Mouse (Mus musculus): ENCODE data around the gene Gm10642.

Gm10642 gene

GRCm38 (mm10) chr9:70669197-70669596 lies 13.1 kb downstream of the Gm10642 start:
- CTCF ChIA-PET: interaction anchor here in 2 of 4 experiments (0.6 kb wide), 2 partner anchors 253 to 520 kb away, joined by 3 to 17 read pairs; no protein-coding TSS in a partner anchor
- POLR2A ChIA-PET: interaction anchor here in 2 of 4 experiments (1.0 to 1.6 kb wide), 2 partner anchors 9 to 12 kb away, joined by 3 read pairs; partner anchors contain the start of gene Mindy2 (in 1 of the 2)

DNA sequence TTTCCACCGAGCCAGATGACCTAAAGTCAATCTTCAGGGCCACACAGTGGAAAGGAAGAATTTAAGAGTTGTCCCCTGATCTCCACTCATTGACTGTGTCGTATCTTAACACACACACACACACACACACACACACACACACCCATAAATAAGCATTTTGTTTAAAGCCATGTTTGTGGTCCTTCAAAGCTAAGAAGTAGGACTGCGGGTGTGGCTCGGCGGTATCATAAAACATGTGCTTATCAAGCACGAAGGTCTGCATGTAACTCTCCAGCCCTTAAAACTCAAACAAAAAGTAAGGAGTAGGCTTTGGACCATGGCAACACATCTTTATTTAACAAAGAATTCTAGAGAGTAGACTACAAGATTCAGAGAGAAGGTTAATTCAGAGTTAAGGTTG lies 14.3 kb downstream of the Gm10642 start:
- ChIA-PET POLR2A (interaction anchor here in 1 of 4 experiments (0.6 to 1.6 kb wide), 2 partner anchors 8 to 485 kb away, joined by 3 read pairs; no protein-coding TSS in a partner anchor), CTCF (interaction anchor here in 1 of 4 experiments (0.7 kb wide), 1 partner anchor 1087 kb away, joined by 3 read pairs; no protein-coding TSS in a partner anchor)

DNA sequence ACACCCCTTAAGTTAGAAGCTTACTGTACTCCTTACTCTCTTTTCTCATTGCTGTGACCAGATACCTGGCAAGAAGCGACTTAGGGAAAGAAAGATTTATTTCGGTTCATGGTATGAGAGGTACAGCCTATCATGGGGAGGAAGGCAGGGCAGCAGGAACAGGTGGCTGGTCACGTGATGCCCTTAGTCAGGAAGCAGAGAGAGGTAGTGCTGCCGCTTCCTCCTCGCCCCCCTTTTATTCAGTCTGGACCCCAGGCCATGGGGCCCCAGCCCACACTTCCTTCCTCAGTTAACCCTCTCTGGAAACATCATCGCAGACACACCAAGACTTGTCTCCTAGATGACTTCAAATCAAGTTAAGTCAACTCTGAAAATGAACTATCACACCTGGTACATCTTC lies 15.2 kb downstream of the Gm10642 start:
- ChIA-PET POLR2A (interaction anchor here in 1 of 4 experiments (0.6 kb wide), 1 partner anchor 17 kb away, joined by 3 read pairs; no protein-coding TSS in a partner anchor), CTCF (no interaction called here)

- ChIA-PET POLR2A (interaction anchor here in 1 of 4 experiments (0.6 to 0.7 kb wide), 2 partner anchors 34 to 171 kb away, joined by 4 to 5 read pairs; no protein-coding TSS in a partner anchor), CTCF (interaction anchor here in 3 of 4 experiments (0.6 kb wide), 3 partner anchors 258 to 546 kb away, joined by 3 to 4 read pairs (median 4); no protein-coding TSS in a partner anchor)
Observed at GRCm38 (mm10) chr9:70671772-70672579, 15.9 kb downstream of the Gm10642 start.

DNA sequence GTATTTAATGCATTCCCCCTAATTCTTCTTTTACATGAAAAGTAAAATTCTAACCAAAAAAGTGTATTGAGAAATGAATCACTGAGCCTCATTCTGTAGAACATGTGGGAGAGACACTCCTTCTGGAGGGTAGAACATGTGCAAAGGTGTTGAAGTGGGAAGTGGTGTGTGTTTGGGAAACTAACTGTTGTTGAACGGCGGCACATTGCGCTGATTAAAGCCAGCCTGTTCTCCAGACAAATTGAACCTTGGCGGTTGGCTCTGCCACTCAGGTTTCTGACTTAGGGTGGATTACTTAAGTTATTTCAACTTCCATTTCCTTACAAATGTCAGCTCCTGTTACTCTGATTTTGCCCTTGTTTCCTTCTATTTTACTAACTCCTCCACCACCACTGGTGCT lies 17.6 kb downstream of the Gm10642 start:
- ChIA-PET POLR2A (interaction anchor here in 1 of 4 experiments (1.0 to 1.1 kb wide), 2 partner anchors 16 to 23 kb away, joined by 3 read pairs; no protein-coding TSS in a partner anchor), CTCF (interaction anchor here in 2 of 4 experiments (0.5 to 0.9 kb wide), 2 partner anchors 256 to 941 kb away, joined by 3 read pairs; no protein-coding TSS in a partner anchor)

- POLR2A ChIA-PET: interaction anchor here in 2 of 4 experiments (0.7 to 1.3 kb wide), 3 partner anchors 10 to 541 kb away, joined by 3 to 4 read pairs (median 4); no protein-coding TSS in a partner anchor
- CTCF ChIA-PET: interaction anchor here in 1 of 4 experiments (1.3 kb wide), 1 partner anchor 168 kb away, joined by 8 read pairs; no protein-coding TSS in a partner anchor
Observed at GRCm38 (mm10) chr9:70675117-70675516, 19.1 kb downstream of the Gm10642 start.

GRCm38 (mm10) chr9:70675961-70676360 lies 19.9 kb downstream of the Gm10642 start:
- CTCF ChIA-PET: interaction anchor here (0.5 to 1.4 kb wide), 7 partner anchors 18 to 254 kb away, joined by 3 to 9 read pairs (median 4); no protein-coding TSS in a partner anchor
- POLR2A ChIA-PET: interaction anchor here in 2 of 4 experiments (0.7 to 1.3 kb wide), 4 partner anchors 11 to 540 kb away, joined by 3 to 4 read pairs (median 4); no protein-coding TSS in a partner anchor

GRCm38 (mm10) chr9:70678682-70679131 lies 22.7 kb downstream of the Gm10642 start, which contains the start of gene Adam10:
Adam10 (plus strand) TSS chr9:70678997.
- ChIA-PET POLR2A (interaction anchor here (0.6 to 1.3 kb wide), 7 partner anchors 9 to 246 kb away, joined by 3 to 4 read pairs (median 3); partner anchors contain the start of gene Mindy2 (in 1 of the 4)), CTCF (interaction anchor here in 1 of 4 experiments (0.8 to 1.4 kb wide), 2 partner anchors 247 to 251 kb away, joined by 4 to 5 read pairs; no protein-coding TSS in a partner anchor)

GRCm38 (mm10) chr9:70679132-70680091 lies 23.4 kb downstream of the Gm10642 start:
- POLR2A ChIA-PET: interaction anchor here in 3 of 4 experiments (0.6 to 1.5 kb wide), 7 partner anchors 9 to 245 kb away, joined by 3 to 4 read pairs (median 3); partner anchors contain the start of gene Mindy2 (in 1 of the 3)
- CTCF ChIA-PET: interaction anchor here in 1 of 4 experiments (1.4 kb wide), 1 partner anchor 251 kb away, joined by 4 read pairs; no protein-coding TSS in a partner anchor

GRCm38 (mm10) chr9:70682202-70682601 lies 26.2 kb downstream of the Gm10642 start:
- POLR2A ChIA-PET: no interaction called here
- CTCF ChIA-PET: no interaction called here

GRCm38 (mm10) chr9:70688301-70688968 lies 32.4 kb downstream of the Gm10642 start:
- CTCF ChIA-PET: interaction anchor here in 1 of 4 experiments (0.7 kb wide), 1 partner anchor 123 kb away, joined by 3 read pairs; no protein-coding TSS in a partner anchor
- POLR2A ChIA-PET: interaction anchor here in 2 of 4 experiments (0.6 to 1.4 kb wide), 8 partner anchors 10 to 287 kb away, joined by 3 to 6 read pairs (median 3); partner anchors contain the start of gene Adam10 (in 1 of the 2)

- POLR2A ChIA-PET: interaction anchor here in 1 of 4 experiments (1.2 kb wide), 1 partner anchor 8 kb away, joined by 4 read pairs; no protein-coding TSS in a partner anchor
Observed at GRCm38 (mm10) chr9:70689926-70690325, 33.9 kb downstream of the Gm10642 start.

DNA sequence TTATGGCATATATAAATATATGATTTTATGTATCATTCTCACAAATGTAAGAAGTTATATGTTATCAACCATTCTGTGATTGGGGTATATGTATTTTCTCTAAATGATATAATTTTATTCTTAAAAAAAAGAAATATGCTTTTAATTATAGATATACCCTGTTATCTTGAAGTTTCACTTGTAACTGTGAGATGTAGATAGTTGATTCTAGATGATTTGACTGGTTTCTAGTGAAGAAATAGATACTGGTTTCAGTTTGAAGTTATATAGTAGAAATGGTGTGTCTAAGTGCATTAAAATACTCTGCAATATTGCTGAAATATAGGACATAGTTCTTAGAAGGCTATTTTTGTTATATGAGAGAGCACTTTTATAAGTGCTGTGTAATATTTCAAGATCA lies 34.5 kb downstream of the Gm10642 start:
- POLR2A ChIA-PET: no interaction called here
- CTCF ChIA-PET: no interaction called here

More at GRCm38 (mm10) chr9:70689926-70690325, 33.9 kb downstream of the Gm10642 start:
- CTCF ChIA-PET: interaction anchor here in 1 of 4 experiments (0.7 kb wide), 1 partner anchor 1842 kb away, joined by 3 read pairs; no protein-coding TSS in a partner anchor

GRCm38 (mm10) chr9:70691772-70692693 lies 36.0 kb downstream of the Gm10642 start:
- ChIA-PET CTCF (interaction anchor here in 1 of 4 experiments (0.7 kb wide), 1 partner anchor 238 kb away, joined by 4 read pairs; no protein-coding TSS in a partner anchor), POLR2A (interaction anchor here in 1 of 4 experiments (1.1 kb wide), 1 partner anchor 13 kb away, joined by 4 read pairs; the partner anchor contains the start of gene Adam10)

- ChIA-PET CTCF (no interaction called here), POLR2A (interaction anchor here in 2 of 4 experiments (0.7 to 1.5 kb wide), 3 partner anchors 22 to 664 kb away, joined by 3 to 7 read pairs (median 3); no protein-coding TSS in a partner anchor)
Observed at GRCm38 (mm10) chr9:70695723-70696122, 39.7 kb downstream of the Gm10642 start.

DNA sequence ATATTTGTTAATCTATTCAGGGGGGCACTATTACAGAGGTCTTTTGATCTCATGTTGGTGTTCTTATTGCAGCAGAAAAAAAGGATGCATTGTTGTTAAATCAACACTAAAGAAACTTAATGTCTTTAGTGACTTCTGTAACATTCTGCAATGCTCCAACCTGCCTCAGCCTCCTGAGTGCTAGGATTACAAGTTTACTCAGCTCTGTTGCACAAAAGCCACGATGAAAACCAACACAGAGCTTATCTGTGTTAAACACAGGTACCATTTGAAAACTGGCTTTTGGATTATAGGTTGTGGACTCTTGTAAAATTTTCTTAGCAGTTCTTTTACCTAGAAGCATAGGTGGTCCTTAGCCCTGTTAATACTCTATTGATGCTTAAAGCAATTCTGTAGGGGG lies 42.0 kb downstream of the Gm10642 start:
- POLR2A ChIA-PET: interaction anchor here in 1 of 4 experiments (0.6 to 1.3 kb wide), 3 partner anchors 9 to 1265 kb away, joined by 3 to 4 read pairs (median 4); no protein-coding TSS in a partner anchor
- CTCF ChIA-PET: no interaction called here

Data from embryonic stem cell, embryonic (primary cell).